Mouse (Mus musculus): ENCODE data around the gene Fgfr2. TPM values are rescaled to one million over a fixed set of nuclear protein-coding genes. Genes with fewer than 3 reads are reported as not detected.

Gene Fgfr2
- polyA plus RNA-seq, 1 experiment from 2014 or later, result 34.1 TPM

GRCm38 (mm10) chr7:131722316-131722715 lies 1400.8 kb downstream of the Fgfr2 start:
- Histone ChIP-seq H3K9me3 (replicated peaks) (no peaks in the 10 kb centered on the region), H3K4me2 (no peak overlapping the region), H3K27ac (ENCODE audit: poor library complexity, severe bottlenecking) (no peak overlapping the region), H3K27me3 (replicated peaks) (peaks cover 12% of the 10 kb centered on the region; the same call in 1 of the 2 replicates), H3K36me3 (no peaks in the 10 kb centered on the region), H3K4me1 (replicated peaks) (peaks cover 6% of the 10 kb centered on the region; the same call in 1 of the 2 replicates), H3K9ac (no peak overlapping the region), H3K4me3 (no peak overlapping the region)
- 67% methylated on average over 4 of the region's 4 CpGs for WGBS
- no peak for ATAC-seq (ENCODE audit: insufficient number of reproducible peaks, low FRiP score)

- H3K9ac ChIP-seq, result no peak overlapping the region
- H3K9me3 ChIP-seq (replicated peaks), result no peaks in the 10 kb centered on the region
- WGBS, result 52% methylated on average over 3 of the region's 3 CpGs
- ATAC-seq (ENCODE audit: insufficient number of reproducible peaks, low FRiP score), result no peak
- H3K4me1 ChIP-seq (replicated peaks), result peaks cover 8% of the 10 kb centered on the region; the same call in 1 of the 2 replicates
- peaks cover 11% of the 10 kb centered on the region; the same call in 1 of the 2 replicates for H3K27me3 ChIP-seq (replicated peaks)
- no peak overlapping the region for H3K27ac ChIP-seq (ENCODE audit: poor library complexity, severe bottlenecking)
- no peak overlapping the region for H3K4me3 ChIP-seq
- no peak overlapping the region for H3K4me2 ChIP-seq
- no peaks in the 10 kb centered on the region for H3K36me3 ChIP-seq
Measured at GRCm38 (mm10) chr7:131718280-131718679, 1404.9 kb downstream of the Fgfr2 start.

GRCm38 (mm10) chr7:131713076-131713475 lies 1410.1 kb downstream of the Fgfr2 start:
- Histone ChIP-seq H3K27me3 (replicated peaks) (no peaks in the 10 kb centered on the region), H3K4me1 (replicated peaks) (peaks cover 8% of the 10 kb centered on the region; the same call in 1 of the 2 replicates), H3K9ac (no peak overlapping the region), H3K27ac (ENCODE audit: poor library complexity, severe bottlenecking) (no peak overlapping the region), H3K4me2 (no peak overlapping the region), H3K4me3 (no peak overlapping the region), H3K36me3 (no peaks in the 10 kb centered on the region), H3K9me3 (replicated peaks) (no peaks in the 10 kb centered on the region)
- WGBS, result 86% methylated on average over 9 of the region's 9 CpGs
- no peak for ATAC-seq (ENCODE audit: insufficient number of reproducible peaks, low FRiP score)

GRCm38 (mm10) chr7:131696889-131697288 lies 1426.3 kb downstream of the Fgfr2 start:
- Histone ChIP-seq H3K9ac (no peak overlapping the region), H3K36me3 (no peaks in the 10 kb centered on the region), H3K27ac (ENCODE audit: poor library complexity, severe bottlenecking) (no peak overlapping the region), H3K4me1 (replicated peaks) (no peaks in the 10 kb centered on the region), H3K4me2 (no peak overlapping the region), H3K4me3 (no peak overlapping the region), H3K27me3 (replicated peaks) (no peaks in the 10 kb centered on the region), H3K9me3 (replicated peaks) (no peaks in the 10 kb centered on the region)
- 24% methylated on average over 3 of the region's 3 CpGs for WGBS
- no peak for ATAC-seq (ENCODE audit: insufficient number of reproducible peaks, low FRiP score)

- ATAC-seq (ENCODE audit: insufficient number of reproducible peaks, low FRiP score), result no peak
Measured at GRCm38 (mm10) chr7:131687324-131687723, 1435.8 kb downstream of the Fgfr2 start.

GRCm38 (mm10) chr7:131677126-131677525 lies 1446.0 kb downstream of the Fgfr2 start:
- 89% methylated on average over 2 of the region's 2 CpGs for WGBS
- no peaks in the 10 kb centered on the region for H3K4me1 ChIP-seq (replicated peaks)
- no peak overlapping the region for H3K9ac ChIP-seq
- no peaks in the 10 kb centered on the region for H3K36me3 ChIP-seq
- H3K9me3 ChIP-seq (replicated peaks), result no peaks in the 10 kb centered on the region
- ATAC-seq (ENCODE audit: insufficient number of reproducible peaks, low FRiP score), result no peak
- H3K4me3 ChIP-seq, result no peak overlapping the region
- no peak overlapping the region for H3K4me2 ChIP-seq
- H3K27ac ChIP-seq (ENCODE audit: poor library complexity, severe bottlenecking), result no peak overlapping the region
- no peaks in the 10 kb centered on the region for H3K27me3 ChIP-seq (replicated peaks)

More at GRCm38 (mm10) chr7:131687324-131687723, 1435.8 kb downstream of the Fgfr2 start:
- Histone ChIP-seq H3K9ac (no peak overlapping the region), H3K36me3 (no peaks in the 10 kb centered on the region), H3K4me2 (no peak overlapping the region), H3K4me1 (replicated peaks) (no peaks in the 10 kb centered on the region), H3K4me3 (no peak overlapping the region), H3K9me3 (replicated peaks) (no peaks in the 10 kb centered on the region), H3K27me3 (replicated peaks) (no peaks in the 10 kb centered on the region), H3K27ac (ENCODE audit: poor library complexity, severe bottlenecking) (no peak overlapping the region)
- WGBS, result 90% methylated on average over 1 of the region's 1 CpGs

- Histone ChIP-seq H3K27ac (ENCODE audit: poor library complexity, severe bottlenecking) (no peak overlapping the region), H3K4me2 (no peak overlapping the region), H3K9me3 (replicated peaks) (no peaks in the 10 kb centered on the region), H3K36me3 (no peaks in the 10 kb centered on the region), H3K27me3 (replicated peaks) (no peaks in the 10 kb centered on the region), H3K4me3 (no peak overlapping the region), H3K9ac (no peak overlapping the region), H3K4me1 (replicated peaks) (no peaks in the 10 kb centered on the region)
- WGBS, result 66% methylated on average over 6 of the region's 6 CpGs
- no peak for ATAC-seq (ENCODE audit: insufficient number of reproducible peaks, low FRiP score)
Measured at GRCm38 (mm10) chr7:131670586-131670985, 1452.6 kb downstream of the Fgfr2 start.

GRCm38 (mm10) chr7:131669326-131669725 lies 1453.8 kb downstream of the Fgfr2 start:
- H3K4me2 ChIP-seq, result no peak overlapping the region
- H3K27me3 ChIP-seq (replicated peaks), result no peaks in the 10 kb centered on the region
- no peaks in the 10 kb centered on the region for H3K9me3 ChIP-seq (replicated peaks)
- ATAC-seq (ENCODE audit: insufficient number of reproducible peaks, low FRiP score), result no peak
- H3K4me1 ChIP-seq (replicated peaks), result no peaks in the 10 kb centered on the region
- no peak overlapping the region for H3K9ac ChIP-seq
- H3K27ac ChIP-seq (ENCODE audit: poor library complexity, severe bottlenecking), result no peak overlapping the region
- WGBS, result 79% methylated on average over 4 of the region's 4 CpGs
- no peaks in the 10 kb centered on the region for H3K36me3 ChIP-seq
- H3K4me3 ChIP-seq, result no peak overlapping the region

- Histone ChIP-seq H3K9ac (no peak overlapping the region), H3K36me3 (no peaks in the 10 kb centered on the region), H3K9me3 (replicated peaks) (no peaks in the 10 kb centered on the region), H3K4me1 (replicated peaks) (no peaks in the 10 kb centered on the region), H3K27ac (ENCODE audit: poor library complexity, severe bottlenecking) (no peak overlapping the region), H3K27me3 (replicated peaks) (no peaks in the 10 kb centered on the region), H3K4me2 (no peak overlapping the region), H3K4me3 (no peak overlapping the region)
- no peak for ATAC-seq (ENCODE audit: insufficient number of reproducible peaks, low FRiP score)
- 87% methylated on average over 1 of the region's 1 CpGs for WGBS
Measured at GRCm38 (mm10) chr7:131660726-131661125, 1462.4 kb downstream of the Fgfr2 start.

GRCm38 (mm10) chr7:131656017-131656416 lies 1467.1 kb downstream of the Fgfr2 start:
- no peaks in the 10 kb centered on the region for H3K36me3 ChIP-seq
- no peak for ATAC-seq (ENCODE audit: insufficient number of reproducible peaks, low FRiP score)
- H3K4me1 ChIP-seq (replicated peaks), result no peaks in the 10 kb centered on the region
- H3K27ac ChIP-seq (ENCODE audit: poor library complexity, severe bottlenecking), result no peak overlapping the region
- H3K9ac ChIP-seq, result no peak overlapping the region
- 61% methylated on average over 7 of the region's 7 CpGs for WGBS
- H3K4me2 ChIP-seq, result no peak overlapping the region
- H3K9me3 ChIP-seq (replicated peaks), result no peaks in the 10 kb centered on the region
- H3K4me3 ChIP-seq, result no peak overlapping the region
- peaks cover 7% of the 10 kb centered on the region; the same call in 1 of the 2 replicates for H3K27me3 ChIP-seq (replicated peaks)

- Histone ChIP-seq H3K36me3 (no peaks in the 10 kb centered on the region), H3K9me3 (replicated peaks) (no peaks in the 10 kb centered on the region), H3K27ac (ENCODE audit: poor library complexity, severe bottlenecking) (no peak overlapping the region), H3K27me3 (replicated peaks) (peaks cover 12% of the 10 kb centered on the region; the same call in 1 of the 2 replicates), H3K4me3 (no peak overlapping the region), H3K4me1 (replicated peaks) (no peaks in the 10 kb centered on the region), H3K4me2 (no peak overlapping the region), H3K9ac (no peak overlapping the region)
- WGBS, result 75% methylated on average over 6 of the region's 6 CpGs
- no peak for ATAC-seq (ENCODE audit: insufficient number of reproducible peaks, low FRiP score)
Measured at GRCm38 (mm10) chr7:131653416-131653815, 1469.7 kb downstream of the Fgfr2 start.
